In genomic region chr17:93762349-93762748, GRCm38 (mm10) we compare ENCODE assay signal across 11 mouse cellular contexts.
A peak's percentile ranks its signal among the peaks of the same experiment; 100 is the strongest.
DNase-seq lines count a peak whose midpoint lies in the region; ATAC-seq and TF ChIP-seq lines count a peak whose summit lies in the region.
"Had no signal": no experiment of that assay in that cellular context is flagged by ENCODE, and none has a peak within 500 bp of the region (broad histone marks: within the 10 kb centered on the region; RNA-seq: fewer than 3 reads in every experiment).

No protein-coding gene starts in this region.

- H3K9me3 ChIP-seq in neural tube, embryonic 11.5 days (ENCODE audit: control insufficient read depth, low read length) = no peaks in the 10 kb centered on the region
- no peaks in the 10 kb centered on the region for H3K9me3 ChIP-seq in stomach, postnatal 0 days (ENCODE audit: control insufficient read depth, low read length)
- H3K9me3 ChIP-seq: embryonic facial prominence, embryonic 12.5 days; lung, embryonic 15.5 days had no signal

- H3K4me1 ChIP-seq in neural tube, embryonic 11.5 days (ENCODE audit: control insufficient read depth, insufficient read depth, low read length) = no peaks in the 10 kb centered on the region
- H3K4me1 ChIP-seq in stomach, postnatal 0 days (replicated peaks; ENCODE audit: control insufficient read depth, insufficient read depth) = no peaks in the 10 kb centered on the region
- H3K4me1 ChIP-seq: embryonic facial prominence, embryonic 12.5 days; lung, embryonic 15.5 days had no signal

- no peak overlapping the region for H3K27ac ChIP-seq in neural tube, embryonic 11.5 days (ENCODE audit: low read depth, low read length)
- H3K27ac ChIP-seq in stomach, postnatal 0 days (replicated peaks) = no peak overlapping the region
- H3K27ac ChIP-seq: embryonic facial prominence, embryonic 12.5 days; lung, embryonic 15.5 days had no signal

- peak; percentile 77 for ATAC-seq in frontal cortex, adult (ENCODE audit: low TSS enrichment)
- peak; percentile 69; the same call in 1 of the 2 replicates for ATAC-seq in neural tube, embryonic 11.5 days (ENCODE audit: insufficient read depth, low FRiP score, low TSS enrichment)
- peak; percentile 83 to 86; a peak in 3 of 4 replicates for ATAC-seq in hematopoietic stem cell, adult 5-6 weeks (replicated peaks in 1 of 2; ENCODE audit: insufficient read depth in 1 of 2, low FRiP score in 2 of 2, low TSS enrichment in 1 of 2, low read depth in 1 of 2, poor library complexity in 2 of 2, severe bottlenecking in 2 of 2)
- ATAC-seq in stomach, postnatal 0 days (ENCODE audit: low FRiP score, low TSS enrichment) = no peak

- 9% methylated on average over 1 of the region's 1 CpGs for WGBS in neural tube, embryonic 11.5 days
- WGBS in stomach, postnatal 0 days = 3% methylated on average over 1 of the region's 1 CpGs

- H3K36me3 ChIP-seq in neural tube, embryonic 11.5 days (ENCODE audit: control insufficient read depth, insufficient read depth, low read length) = no peaks in the 10 kb centered on the region
- H3K36me3 ChIP-seq in stomach, postnatal 0 days (ENCODE audit: control insufficient read depth, insufficient read depth, low read length) = no peaks in the 10 kb centered on the region
- H3K36me3 ChIP-seq: embryonic facial prominence, embryonic 12.5 days; lung, embryonic 15.5 days had no signal

- H3K4me3 ChIP-seq in neural tube, embryonic 11.5 days (ENCODE audit: low read depth, low read length) = no peak overlapping the region
- H3K4me3 ChIP-seq in stomach, postnatal 0 days (ENCODE audit: low read depth, low read length) = no peak overlapping the region
- H3K4me3 ChIP-seq: embryonic facial prominence, embryonic 12.5 days; lung, embryonic 15.5 days had no signal

- no peak overlapping the region for H3K4me2 ChIP-seq in neural tube, embryonic 11.5 days (ENCODE audit: low read depth)
- H3K4me2 ChIP-seq in stomach, postnatal 0 days (replicated peaks; ENCODE audit: low read depth) = no peak overlapping the region
- H3K4me2 ChIP-seq: embryonic facial prominence, embryonic 12.5 days; lung, embryonic 15.5 days had no signal

- peak; percentile 68 for TF ChIP-seq CTCF in stomach, postnatal 0 days (IDR thresholded peaks at IDR 0.05; ENCODE audit: low read depth)

- no peak overlapping the region for H3K9ac ChIP-seq in neural tube, embryonic 11.5 days (ENCODE audit: low read length)
- no peak overlapping the region for H3K9ac ChIP-seq in stomach, postnatal 0 days (ENCODE audit: low read length)
- H3K9ac ChIP-seq: embryonic facial prominence, embryonic 12.5 days; lung, embryonic 15.5 days had no signal

- no peaks in the 10 kb centered on the region for H3K27me3 ChIP-seq in neural tube, embryonic 11.5 days (ENCODE audit: control insufficient read depth, insufficient read depth, low read length)
- no peaks in the 10 kb centered on the region for H3K27me3 ChIP-seq in stomach, postnatal 0 days (ENCODE audit: control insufficient read depth, insufficient read depth, low read length)
- H3K27me3 ChIP-seq: embryonic facial prominence, embryonic 12.5 days; lung, embryonic 15.5 days had no signal

- DNase-seq in frontal cortex, postnatal 25 days (ENCODE audit: low spot score in 2 of 2) = no peak
- peak; percentile 12 for DNase-seq in neural tube, embryonic 11.5 days (ENCODE audit: low spot score)
- DNase-seq in neural tube, embryonic 10.5 days (ENCODE audit: extremely low spot score, low spot score) = no peak
- DNase-seq in stomach, postnatal 0 days (ENCODE audit: low spot score) = no peak
- DNase-seq in gastrocnemius, postnatal 10 days = no peak
- DNase-seq in spleen, postnatal 10 days (ENCODE audit: low spot score in 2 of 2) = no peak
- DNase-seq: heart, postnatal 4 days had no signal

- TF ChIP-seq EP300 in stomach, postnatal 0 days (optimal IDR thresholded peaks at IDR 0.05) = no peak
